Mouse (Mus musculus): ENCODE results near the gene Vmn1r138. TPM values are rescaled to one million over a fixed set of nuclear protein-coding genes. Genes with fewer than 3 reads are reported as not detected.
"Not testable (repeated sequence)": the region's sequence is repeated elsewhere in the genome, so short reads cannot be mapped to it uniquely, and the experiment has no call there.

Vmn1r138 gene
- polyA plus RNA-seq (2016; fragmentation: Nextera tagmentation; extraction: Ambion mirVana) = not detected in 2 replicates

- WGBS = no CpG with 5 or more reads among the region's 2 CpGs
- ATAC-seq (ENCODE audit: insufficient number of reproducible peaks, insufficient read depth, low FRiP score, low TSS enrichment, low read depth); H3K27ac ChIP-seq; H3K9ac ChIP-seq (replicated peaks); H3K4me2 ChIP-seq; H3K27me3 ChIP-seq; H3K36me3 ChIP-seq; H3K4me3 ChIP-seq (replicated peaks); H3K9me3 ChIP-seq; H3K4me1 ChIP-seq (replicated peaks): not testable (repeated sequence)
Measured at GRCm38 (mm10) chr7:22028797-22029196, at the start of gene Vmn1r138. TSS of gene Vmn1r138 (minus strand) at chr7:22028897.

DNA sequence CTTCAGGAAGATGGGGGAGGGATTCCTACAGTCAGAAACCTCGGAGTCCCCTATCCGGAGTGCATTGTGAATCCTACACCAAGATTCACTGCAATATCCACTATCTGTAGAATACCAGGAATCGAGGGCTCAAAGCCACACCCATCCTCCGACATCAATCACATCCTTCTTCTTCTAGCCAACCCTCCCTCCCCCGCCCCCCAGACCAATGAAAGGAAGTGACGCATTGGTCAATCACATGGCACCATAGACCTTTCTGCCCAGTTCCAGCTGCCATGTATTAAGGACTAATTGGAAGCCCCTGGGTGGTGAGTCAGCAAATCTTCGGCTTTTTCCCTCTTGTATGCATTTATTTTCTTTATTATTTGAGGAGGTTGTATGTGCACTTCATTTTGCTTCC lies 40.1 kb upstream of the Vmn1r138 start, which contains the start of gene Vmn1r139:
TSS of gene Vmn1r139 (plus strand) at position 301 of the 400 bp plus-strand sequence.
- H3K4me2 ChIP-seq; H3K36me3 ChIP-seq; H3K9me3 ChIP-seq; H3K4me1 ChIP-seq (replicated peaks); H3K27me3 ChIP-seq; H3K4me3 ChIP-seq (replicated peaks); H3K9ac ChIP-seq (replicated peaks); ATAC-seq (ENCODE audit: insufficient number of reproducible peaks, insufficient read depth, low FRiP score, low TSS enrichment, low read depth); H3K27ac ChIP-seq: not testable (repeated sequence)
- WGBS = no CpG with 5 or more reads among the region's 7 CpGs

DNA sequence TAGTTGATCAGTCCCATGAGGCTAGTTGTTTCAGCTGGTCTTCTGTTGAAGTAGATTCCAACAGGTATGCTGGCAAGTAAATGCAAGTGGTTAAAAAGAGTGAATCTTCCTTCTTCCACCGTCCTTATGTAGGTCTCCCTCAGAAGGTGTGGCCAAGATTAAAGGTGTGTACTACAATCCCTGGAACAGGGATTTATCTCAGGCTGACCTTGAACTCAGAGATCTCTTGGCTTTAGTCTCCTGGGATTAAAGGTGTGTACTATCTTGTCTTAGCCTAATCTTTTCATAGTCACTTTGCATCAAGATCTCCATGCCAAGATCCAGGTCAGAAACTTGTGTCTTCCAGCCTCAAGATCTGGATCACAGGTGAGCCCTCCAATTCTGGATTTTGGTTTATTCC lies 27.5 kb upstream of the Vmn1r138 start, which contains the start of gene Gm6176:
TSS of gene Gm6176 (minus strand) at position 101 of the 400 bp plus-strand sequence.
- not testable (repeated sequence) for H3K27me3 ChIP-seq; H3K4me3 ChIP-seq (replicated peaks); H3K9me3 ChIP-seq; ATAC-seq (ENCODE audit: insufficient number of reproducible peaks, insufficient read depth, low FRiP score, low TSS enrichment, low read depth); H3K27ac ChIP-seq; H3K9ac ChIP-seq (replicated peaks); H3K4me2 ChIP-seq; H3K4me1 ChIP-seq (replicated peaks); H3K36me3 ChIP-seq
- WGBS = no CpG with 5 or more reads among the region's 1 CpGs

GRCm38 (mm10) chr7:21994287-21994686 lies 34.4 kb downstream of the Vmn1r138 start, which contains the start of gene Vmn1r137:
TSS of gene Vmn1r137 (plus strand) at chr7:21994587.
- H3K4me3 ChIP-seq (replicated peaks); H3K4me2 ChIP-seq: not testable (repeated sequence)
- no CpG with 5 or more reads among the region's 3 CpGs for WGBS

More at GRCm38 (mm10) chr7:21994287-21994686, 34.4 kb downstream of the Vmn1r138 start, which contains the start of gene Vmn1r137:
- H3K4me1 ChIP-seq (replicated peaks); ATAC-seq (ENCODE audit: insufficient number of reproducible peaks, insufficient read depth, low FRiP score, low TSS enrichment, low read depth); H3K27me3 ChIP-seq; H3K9me3 ChIP-seq; H3K36me3 ChIP-seq; H3K9ac ChIP-seq (replicated peaks); H3K27ac ChIP-seq: not testable (repeated sequence)

Other genes with a start within 250 kb of the Vmn1r138 start
- gene Gm4177, start 232.2 kb downstream of the Vmn1r138 start, polyA plus RNA-seq (2016; fragmentation: Nextera tagmentation; extraction: Ambion mirVana) = not detected in 2 replicates
- gene Vmn1r135, start 196.5 kb downstream of the Vmn1r138 start, polyA plus RNA-seq (2016; fragmentation: Nextera tagmentation; extraction: Ambion mirVana) = not detected in 2 replicates
- gene Gm5725, start 184.6 kb downstream of the Vmn1r138 start, polyA plus RNA-seq (2016; fragmentation: Nextera tagmentation; extraction: Ambion mirVana) = not detected in 2 replicates
- not detected in 2 replicates for gene Gm5891, start 107.6 kb downstream of the Vmn1r138 start, polyA plus RNA-seq (2016; fragmentation: Nextera tagmentation; extraction: Ambion mirVana)
- gene Vmn1r137, start 34.3 kb downstream of the Vmn1r138 start, polyA plus RNA-seq (2016; fragmentation: Nextera tagmentation; extraction: Ambion mirVana) = not detected in 2 replicates
- gene Gm6176, start 27.4 kb upstream of the Vmn1r138 start, polyA plus RNA-seq (2016; fragmentation: Nextera tagmentation; extraction: Ambion mirVana) = not detected in 2 replicates
- gene Vmn1r139, start 40.2 kb upstream of the Vmn1r138 start, polyA plus RNA-seq (2016; fragmentation: Nextera tagmentation; extraction: Ambion mirVana) = not detected in 2 replicates
- not detected in 2 replicates for gene Gm16451, start 89.3 kb upstream of the Vmn1r138 start, polyA plus RNA-seq (2016; fragmentation: Nextera tagmentation; extraction: Ambion mirVana)
- not detected in 2 replicates for gene Gm10666, start 105.8 kb upstream of the Vmn1r138 start, polyA plus RNA-seq (2016; fragmentation: Nextera tagmentation; extraction: Ambion mirVana)
- gene Vmn1r142, start 135.1 kb upstream of the Vmn1r138 start, polyA plus RNA-seq (2016; fragmentation: Nextera tagmentation; extraction: Ambion mirVana) = not detected in 2 replicates
- gene Vmn1r143, start 160.5 kb upstream of the Vmn1r138 start, polyA plus RNA-seq (2016; fragmentation: Nextera tagmentation; extraction: Ambion mirVana) = not detected in 2 replicates
- gene Gm8653, start 172.4 kb upstream of the Vmn1r138 start, polyA plus RNA-seq (2016; fragmentation: Nextera tagmentation; extraction: Ambion mirVana) = not detected in 2 replicates
- not detected in 2 replicates for gene Gm8453, start 200.6 kb upstream of the Vmn1r138 start, polyA plus RNA-seq (2016; fragmentation: Nextera tagmentation; extraction: Ambion mirVana)

All from limb, embryonic 12.5 days (tissue).